Mouse (Mus musculus) forebrain, embryonic 11.5 days (tissue): Measurements from ENCODE around the gene Fap. TPM values are rescaled to one million over a fixed set of nuclear protein-coding genes. Genes with fewer than 3 reads are reported as not detected.

Source experiments
- ATAC-seq: fragments of 200-750 bp; cut with Nextera tagmentation; replicated peaks from 2 replicates; pipeline ENCODE4 v1.8.0; 2017; ENCODE audit warnings: moderate TSS enrichment; ENCODE audit not compliant: low FRiP score
- DNase-seq: peaks from one replicate; pipeline ENCODE4 v3.0.0-alpha.2; 2017; ENCODE audit warnings: low spot score
- H3K27ac ChIP-seq: fragments of 300-500 bp; sonication (generic); 2 replicates; pipeline ENCODE4 v1.5.1; 2014; ENCODE audit warnings: low read depth, low read length
- H3K27me3 ChIP-seq: fragments of 300-500 bp; sonication (generic); 2 replicates; pipeline ENCODE4 v1.6.1; 2014; ENCODE audit warnings: mild to moderate bottlenecking, low read length, mixed read lengths; ENCODE audit not compliant: control insufficient read depth, insufficient read depth
- H3K36me3 ChIP-seq: fragments of 300-500 bp; sonication (generic); 2 replicates; pipeline ENCODE4 v1.6.1; 2014; ENCODE audit warnings: mild to moderate bottlenecking, low read length, moderate library complexity, mixed read lengths; ENCODE audit not compliant: control insufficient read depth, insufficient read depth
- H3K4me1 ChIP-seq: fragments of 300-500 bp; sonication (generic); replicated peaks from 2 replicates; pipeline ENCODE4 v1.6.1; 2014; ENCODE audit warnings: low read length, mixed read lengths; ENCODE audit not compliant: control insufficient read depth, insufficient read depth
- H3K4me2 ChIP-seq: fragments of 300-500 bp; sonication (generic); 2 replicates; pipeline ENCODE4 v1.6.1; 2014; ENCODE audit warnings: low read depth, mild to moderate bottlenecking, low read length, moderate library complexity, mixed read lengths; ENCODE audit not compliant: severe bottlenecking
- H3K4me3 ChIP-seq: fragments of 300-500 bp; sonication (generic); 2 replicates; pipeline ENCODE4 v1.5.1; 2014; ENCODE audit warnings: low read depth, low read length
- H3K9ac ChIP-seq: fragments of 300-500 bp; sonication (generic); 2 replicates; pipeline ENCODE4 v1.6.1; 2014; ENCODE audit warnings: low read length
- H3K9me3 ChIP-seq: fragments of 300-500 bp; sonication (generic); 2 replicates; pipeline ENCODE4 v1.6.1; 2016; ENCODE audit warnings: low read length, mixed read lengths; ENCODE audit not compliant: control insufficient read depth
- WGBS: fragments of 180-500 bp; shearing (Covaris S2); extraction: QIAGEN DNeasy Blood & Tissue Kit; methylation state at CpG from one replicate; pipeline ENCODE4 v1.1.7; 2014; 5-methylcytosine and 5-hydroxymethylcytosine counted together
- polyA plus RNA-seq: library from polyadenylated mRNA; unstranded; fragments of >200 nt; fragmentation: Nextera tagmentation; extraction: Ambion mirVana; gene quantifications from 2 replicates; pipeline ENCODE4 v1.2.1, GENCODE M21; 2014

Fap gene
- polyA plus RNA-seq, 1 experiment from 2014 or later = 3.5 TPM

- Histone ChIP-seq H3K9me3 (no peaks in the 10 kb centered on the region), H3K4me3 (no peak overlapping the region), H3K27ac (no peak overlapping the region), H3K4me1 (no peaks in the 10 kb centered on the region; the same call in 1 of the 2 replicates), H3K36me3 (no peaks in the 10 kb centered on the region), H3K9ac (no peak overlapping the region), H3K27me3 (no peaks in the 10 kb centered on the region), H3K4me2 (no peak overlapping the region)
- DNase-seq = no peak
- WGBS = 69% methylated on average over 2 of the region's 2 CpGs
- no peak for ATAC-seq
These were observed 16.5 kb downstream of the Fap start for GRCm38 (mm10) chr2:62557417-62557816.

- ATAC-seq (no peak), DNase-seq (no peak)
- Histone ChIP-seq H3K27ac (no peak overlapping the region), H3K36me3 (no peaks in the 10 kb centered on the region), H3K4me1 (no peaks in the 10 kb centered on the region), H3K9ac (no peak overlapping the region), H3K27me3 (no peaks in the 10 kb centered on the region), H3K9me3 (no peaks in the 10 kb centered on the region), H3K4me3 (no peak overlapping the region), H3K4me2 (no peak overlapping the region)
- WGBS = 89% methylated on average over 9 of the region's 9 CpGs
These were observed 17.5 kb downstream of the Fap start for GRCm38 (mm10) chr2:62556349-62556748.

- Histone ChIP-seq H3K9ac (no peak overlapping the region), H3K4me2 (no peak overlapping the region), H3K27me3 (no peaks in the 10 kb centered on the region), H3K27ac (no peak overlapping the region), H3K36me3 (no peaks in the 10 kb centered on the region), H3K9me3 (no peaks in the 10 kb centered on the region), H3K4me3 (no peak overlapping the region), H3K4me1 (no peaks in the 10 kb centered on the region)
- 89% methylated on average over 3 of the region's 3 CpGs for WGBS
- ATAC-seq (no peak), DNase-seq (no peak)
These were observed 24.2 kb downstream of the Fap start for GRCm38 (mm10) chr2:62549659-62550058.

GRCm38 (mm10) chr2:62549131-62549530 is 24.7 kb downstream of the Fap start:
- Histone ChIP-seq H3K9me3 (no peaks in the 10 kb centered on the region), H3K27ac (no peak overlapping the region), H3K4me3 (no peak overlapping the region), H3K4me1 (no peaks in the 10 kb centered on the region), H3K9ac (no peak overlapping the region), H3K27me3 (no peaks in the 10 kb centered on the region), H3K4me2 (no peak overlapping the region), H3K36me3 (no peaks in the 10 kb centered on the region)
- no peak for DNase-seq
- WGBS = 91% methylated on average over 4 of the region's 4 CpGs
- ATAC-seq = no peak

- H3K27ac ChIP-seq = no peak overlapping the region
- H3K9ac ChIP-seq = no peak overlapping the region
- no peaks in the 10 kb centered on the region for H3K27me3 ChIP-seq
- no peak for ATAC-seq
- WGBS = 90% methylated on average over 5 of the region's 5 CpGs
- H3K4me3 ChIP-seq = no peak overlapping the region
- H3K4me1 ChIP-seq = no peaks in the 10 kb centered on the region
- no peaks in the 10 kb centered on the region for H3K36me3 ChIP-seq
- DNase-seq = no peak
- no peaks in the 10 kb centered on the region for H3K9me3 ChIP-seq
- no peak overlapping the region for H3K4me2 ChIP-seq
These were observed 25.8 kb downstream of the Fap start for GRCm38 (mm10) chr2:62548104-62548503.

GRCm38 (mm10) chr2:62535483-62535882 is 38.4 kb downstream of the Fap start:
- WGBS = 94% methylated on average over 8 of the region's 8 CpGs
- ATAC-seq (no peak), DNase-seq (no peak)

GRCm38 (mm10) chr2:62531065-62531464 is 42.8 kb downstream of the Fap start:
- H3K27me3 ChIP-seq = no peaks in the 10 kb centered on the region
- no peaks in the 10 kb centered on the region for H3K36me3 ChIP-seq
- 74% methylated on average over 1 of the region's 1 CpGs for WGBS
- H3K4me2 ChIP-seq = no peak overlapping the region
- DNase-seq (no peak), ATAC-seq (no peak)
- H3K9me3 ChIP-seq = no peaks in the 10 kb centered on the region
- H3K4me3 ChIP-seq = no peak overlapping the region
- H3K27ac ChIP-seq = no peak overlapping the region
- H3K4me1 ChIP-seq = no peaks in the 10 kb centered on the region
- H3K9ac ChIP-seq = no peak overlapping the region

More at GRCm38 (mm10) chr2:62535483-62535882, 38.4 kb downstream of the Fap start:
- H3K4me1 ChIP-seq = no peaks in the 10 kb centered on the region
- H3K4me3 ChIP-seq = no peak overlapping the region
- H3K27ac ChIP-seq = no peak overlapping the region
- H3K36me3 ChIP-seq = no peaks in the 10 kb centered on the region
- H3K4me2 ChIP-seq = no peak overlapping the region
- no peak overlapping the region for H3K9ac ChIP-seq
- no peaks in the 10 kb centered on the region for H3K9me3 ChIP-seq
- H3K27me3 ChIP-seq = no peaks in the 10 kb centered on the region

- 89% methylated on average over 9 of the region's 9 CpGs for WGBS
- ATAC-seq = no peak
- no peak overlapping the region for H3K9ac ChIP-seq
These were observed 47.5 kb downstream of the Fap start for GRCm38 (mm10) chr2:62526399-62526798.

GRCm38 (mm10) chr2:62517790-62518189 is 56.1 kb downstream of the Fap start:
- DNase-seq = no peak

More at GRCm38 (mm10) chr2:62526399-62526798, 47.5 kb downstream of the Fap start:
- H3K36me3 ChIP-seq = no peaks in the 10 kb centered on the region
- H3K4me1 ChIP-seq = no peaks in the 10 kb centered on the region
- H3K27me3 ChIP-seq = no peaks in the 10 kb centered on the region
- H3K27ac ChIP-seq = no peak overlapping the region
- DNase-seq = no peak
- no peaks in the 10 kb centered on the region for H3K9me3 ChIP-seq
- H3K4me3 ChIP-seq = no peak overlapping the region
- no peak overlapping the region for H3K4me2 ChIP-seq

More at GRCm38 (mm10) chr2:62517790-62518189, 56.1 kb downstream of the Fap start:
- no peak for ATAC-seq
- no peaks in the 10 kb centered on the region for H3K36me3 ChIP-seq
- H3K4me2 ChIP-seq = no peak overlapping the region
- WGBS = 81% methylated on average over 2 of the region's 2 CpGs
- no peaks in the 10 kb centered on the region for H3K9me3 ChIP-seq
- H3K9ac ChIP-seq = no peak overlapping the region
- no peaks in the 10 kb centered on the region for H3K27me3 ChIP-seq
- H3K27ac ChIP-seq = no peak overlapping the region
- no peak overlapping the region for H3K4me3 ChIP-seq
- no peaks in the 10 kb centered on the region for H3K4me1 ChIP-seq
